Mouse (Mus musculus): ENCODE measurements around the gene Cryzl2. TPM values are rescaled to one million over a fixed set of nuclear protein-coding genes. Genes with fewer than 3 reads are reported as not detected.

Gene Cryzl2
- total RNA-seq, 2 experiments from 2014 or later, result 4.3 to 5.6 TPM

DNA sequence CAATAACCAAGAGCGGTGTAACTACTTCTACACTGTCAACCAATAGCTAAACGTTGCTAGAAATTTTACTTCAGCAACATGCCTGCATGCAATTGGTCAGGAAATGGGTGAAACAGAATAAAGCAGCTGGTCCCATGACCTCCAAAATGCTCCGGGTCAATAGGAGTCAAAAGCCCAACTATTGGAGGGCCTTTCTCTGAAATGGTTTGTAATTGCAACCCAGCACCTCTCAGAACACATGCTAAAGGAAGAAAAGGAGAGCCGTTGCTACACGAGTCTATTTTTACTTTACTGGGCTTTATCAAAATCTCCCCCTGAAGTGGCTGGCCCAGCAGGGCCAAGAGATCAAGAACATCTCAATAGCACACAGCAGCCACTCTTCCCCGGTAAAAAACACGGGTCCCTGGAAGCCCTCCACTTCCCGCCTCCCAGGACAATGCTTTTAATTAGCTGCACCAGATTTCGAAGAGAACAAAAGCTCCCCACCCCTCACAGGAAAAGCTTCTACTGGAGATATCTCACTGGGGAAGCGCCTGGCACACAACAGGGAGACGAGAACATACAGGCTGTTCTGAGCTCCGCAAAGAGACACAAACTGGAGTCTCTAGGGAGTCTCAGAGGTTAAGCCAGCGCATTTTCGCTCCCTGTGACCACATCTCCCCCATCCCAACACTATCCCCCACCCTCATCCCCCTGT, 15.2 kb upstream of the Cryzl2 start:
- DNase-seq (ENCODE audit: low spot score in 2 of 2), result peak in 1 of 2 experiments; percentile 11

- no peak for DNase-seq (ENCODE audit: low spot score in 2 of 2)
These were observed 14.4 kb upstream of the Cryzl2 start for GRCm38 (mm10) chr1:157443723-157444561.

- DNase-seq (ENCODE audit: low spot score in 2 of 2), result no peak
These were observed 13.6 kb upstream of the Cryzl2 start for GRCm38 (mm10) chr1:157444632-157445300.

DNA sequence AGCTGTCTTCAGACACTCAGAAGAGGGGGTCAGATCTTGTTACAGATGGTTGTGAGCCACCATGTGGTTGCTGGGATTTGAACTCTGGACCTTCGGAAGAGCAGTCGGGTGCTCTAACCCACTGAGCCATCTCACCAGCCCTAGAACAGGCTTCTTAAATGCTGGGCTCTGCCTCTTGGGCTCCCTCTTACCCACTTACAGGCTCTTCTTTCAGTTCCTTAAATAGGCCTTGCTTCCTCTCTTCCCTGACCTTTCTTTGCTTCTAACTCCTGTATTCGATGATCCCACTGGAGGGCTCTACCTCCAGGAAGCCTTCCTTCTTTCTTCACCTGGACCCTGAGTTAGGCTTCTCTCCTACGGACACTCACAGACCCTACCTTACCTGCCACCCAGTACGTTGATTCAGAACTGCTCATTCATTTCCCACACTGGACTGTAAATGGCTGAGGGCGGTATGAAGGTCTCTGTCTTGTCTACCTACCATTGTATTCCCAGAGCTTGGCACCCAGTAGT, 12.9 kb upstream of the Cryzl2 start:
- DNase-seq (ENCODE audit: low spot score in 2 of 2), result no peak

DNA sequence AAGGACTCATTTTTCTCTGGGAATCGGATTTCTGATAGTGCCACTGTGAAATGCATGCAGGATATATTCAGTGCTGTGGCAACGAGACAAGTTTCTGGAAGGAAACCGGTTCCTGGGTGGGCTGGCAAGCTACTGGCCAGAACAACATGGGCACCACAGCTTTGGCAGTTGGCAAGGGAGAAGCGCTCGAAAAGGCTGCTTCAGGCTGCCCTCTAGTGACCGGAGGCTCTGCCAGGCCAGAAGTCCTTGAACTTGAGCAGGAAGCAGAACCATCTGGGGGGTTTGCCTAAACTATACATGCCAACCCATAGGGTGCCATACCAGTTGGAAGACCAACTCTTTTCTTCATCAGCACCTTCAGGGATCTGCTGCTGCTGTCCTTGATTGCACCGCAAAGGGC, 12.1 kb upstream of the Cryzl2 start:
- DNase-seq (ENCODE audit: low spot score in 2 of 2), result peak in 1 of 2 experiments; percentile 59

DNA sequence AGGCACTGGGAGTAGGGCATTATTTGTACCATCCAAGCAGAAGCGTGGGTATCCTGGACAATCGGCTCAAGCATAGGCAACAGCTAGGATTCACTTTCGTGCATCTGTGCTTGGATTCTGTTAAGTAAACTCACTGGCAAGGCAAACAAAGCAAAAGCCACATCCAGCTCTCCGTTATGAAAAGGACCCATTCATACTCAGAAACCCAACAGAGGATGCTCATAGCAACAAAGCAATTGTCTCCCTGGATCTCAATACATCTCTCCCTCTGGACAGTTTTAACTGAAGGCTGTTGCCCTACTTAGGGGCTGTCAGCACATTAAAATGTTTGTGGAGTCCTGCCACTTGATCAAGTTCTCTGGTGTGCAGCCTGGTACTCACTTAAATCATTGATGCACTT, 11.2 kb upstream of the Cryzl2 start:
- DNase-seq (ENCODE audit: low spot score in 2 of 2), result no peak

- no peak for DNase-seq (ENCODE audit: low spot score in 2 of 2)
These were observed 10.1 kb upstream of the Cryzl2 start for GRCm38 (mm10) chr1:157448164-157448804.

- no peak for DNase-seq (ENCODE audit: low spot score in 2 of 2)
These were observed 9.6 kb upstream of the Cryzl2 start for GRCm38 (mm10) chr1:157448805-157449188.

- DNase-seq (ENCODE audit: low spot score in 2 of 2), result no peak
These were observed 8.8 kb upstream of the Cryzl2 start for GRCm38 (mm10) chr1:157449532-157449931.

DNA sequence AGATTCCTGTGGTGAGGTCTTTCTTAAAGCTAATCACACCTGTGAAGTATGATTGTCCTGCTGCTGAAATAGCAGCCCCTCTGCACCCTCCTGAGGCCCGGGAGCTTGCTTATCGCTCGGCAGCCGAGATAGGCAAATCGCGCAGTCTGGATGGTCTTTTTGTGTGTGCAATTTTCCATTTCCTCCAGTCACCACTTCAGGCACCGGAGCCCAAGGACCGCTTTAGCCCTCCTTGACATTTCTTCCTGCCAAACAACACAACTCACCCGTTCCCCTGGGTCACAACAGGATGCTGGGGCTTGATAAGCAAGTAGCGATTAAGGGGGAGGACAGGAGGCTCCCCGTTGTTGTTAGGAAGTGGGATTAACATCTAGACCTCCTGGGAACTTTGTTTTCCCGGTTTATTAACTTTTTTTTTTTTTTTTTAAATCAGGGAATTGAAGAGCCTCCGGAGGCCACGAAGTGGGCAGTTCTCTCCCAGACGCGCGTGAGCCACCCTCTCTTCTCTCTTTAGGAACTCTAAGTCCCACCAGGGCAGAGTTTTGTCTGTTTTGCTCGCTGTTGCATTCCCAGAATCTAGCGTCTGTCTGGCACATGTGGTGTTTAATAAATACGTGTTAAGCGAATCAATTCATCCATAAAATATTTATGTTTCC, 8.3 kb upstream of the Cryzl2 start:
- no peak for DNase-seq (ENCODE audit: low spot score in 2 of 2)

DNA sequence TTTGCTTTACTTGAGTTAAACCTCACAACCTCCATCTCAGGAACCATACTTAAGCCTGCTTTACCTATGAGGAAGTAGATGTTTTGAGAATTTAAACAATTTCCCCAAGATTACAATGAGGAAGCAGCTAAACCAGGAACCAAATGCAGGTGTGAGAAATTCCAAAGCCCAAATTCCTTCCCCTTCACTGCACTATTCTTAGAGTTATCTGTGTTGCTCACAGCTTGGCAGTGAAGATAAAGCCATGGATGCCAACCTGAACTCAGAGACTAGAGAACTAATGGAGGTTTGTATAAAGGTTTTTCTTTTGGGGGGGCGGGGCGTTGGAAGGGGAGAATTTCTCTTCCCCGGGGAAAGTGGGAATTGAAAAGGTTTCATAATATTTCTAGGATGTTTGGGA, 6.1 kb upstream of the Cryzl2 start:
- no peak for DNase-seq (ENCODE audit: low spot score in 2 of 2)

DNA sequence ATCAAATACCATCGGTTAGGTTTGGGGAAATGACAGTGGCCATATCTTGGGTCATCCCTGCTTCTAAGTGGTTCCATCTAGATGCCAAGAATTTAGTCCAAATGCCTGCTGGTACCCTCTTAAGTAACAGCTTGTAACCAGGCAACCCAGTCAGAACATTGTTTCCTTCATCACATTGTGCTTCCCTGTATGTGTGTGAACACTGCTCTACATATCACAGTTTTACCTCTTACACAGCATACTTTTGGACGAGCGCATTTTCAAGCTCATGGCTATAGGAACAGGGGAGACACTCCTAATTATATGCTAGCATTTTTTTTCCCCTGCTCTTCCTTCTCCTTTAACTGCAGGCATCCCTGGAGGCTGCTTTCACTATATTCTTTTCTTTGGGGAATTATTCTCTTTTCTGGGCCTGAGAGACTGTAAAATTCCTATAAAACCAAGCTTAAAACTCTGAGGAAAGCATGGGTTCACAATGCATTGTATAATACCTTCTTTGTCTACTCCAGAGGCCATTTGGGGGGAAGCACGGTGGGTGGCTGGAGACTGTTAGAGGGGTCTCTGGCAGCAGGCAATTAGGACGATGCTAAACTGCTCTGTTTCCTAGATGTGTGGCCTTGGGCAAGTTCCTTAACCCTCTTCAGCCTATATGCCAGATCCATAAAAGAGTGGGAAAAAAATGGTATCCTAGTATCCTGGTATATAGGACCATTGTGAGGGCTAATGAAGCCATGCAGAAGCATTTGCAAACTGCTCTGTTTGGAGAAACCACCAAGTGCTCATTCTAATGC, 5.4 kb upstream of the Cryzl2 start:
- DNase-seq (ENCODE audit: low spot score in 2 of 2), result no peak

GRCm38 (mm10) chr1:157454876-157455275, 3.5 kb upstream of the Cryzl2 start:
- no peak for DNase-seq (ENCODE audit: low spot score in 2 of 2)

DNA sequence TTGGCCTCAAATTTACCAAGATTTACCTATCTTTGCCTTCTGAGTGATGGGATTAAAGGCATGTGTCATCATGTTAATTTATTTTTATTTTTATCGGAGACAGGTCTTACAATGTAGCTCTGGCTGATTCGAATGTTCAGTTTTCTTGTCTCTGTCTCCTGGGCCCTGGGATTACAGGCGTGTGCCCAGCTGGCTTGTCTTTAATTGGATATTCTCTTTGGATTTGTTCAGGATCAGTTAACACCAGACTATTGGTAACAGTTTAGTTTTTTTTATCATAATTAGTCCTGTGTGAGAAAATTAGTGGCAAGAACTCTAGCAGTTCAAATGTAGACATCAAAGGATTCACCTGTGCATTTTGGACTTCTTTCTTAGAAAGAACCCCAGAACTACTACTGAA, 588 bp upstream of the Cryzl2 start:
- DNase-seq (ENCODE audit: low spot score in 2 of 2), result no peak

DNA sequence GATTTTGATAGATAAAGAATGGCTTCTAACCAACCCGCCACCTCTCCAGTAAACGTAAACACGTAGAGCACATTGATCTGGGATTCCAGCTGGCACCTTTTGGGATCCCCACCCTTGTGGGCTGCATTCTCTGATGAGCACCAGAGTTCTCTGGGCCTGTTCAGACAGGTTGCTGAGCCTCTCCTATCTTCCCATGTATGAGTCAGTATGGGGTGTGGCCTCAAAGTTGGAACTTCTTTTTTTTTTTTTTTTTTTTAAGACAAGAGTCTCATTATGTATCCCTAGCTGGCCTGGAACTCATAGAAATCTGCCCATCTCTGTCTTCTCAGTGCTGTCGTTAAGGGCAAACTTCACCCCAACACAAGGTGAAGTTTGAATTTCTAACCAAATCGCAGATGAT, 1.5 kb downstream of the Cryzl2 start:
- no peak for DNase-seq (ENCODE audit: low spot score in 2 of 2)

- no peak for DNase-seq (ENCODE audit: low spot score in 2 of 2)
These were observed 2.9 kb downstream of the Cryzl2 start for GRCm38 (mm10) chr1:157461276-157461675.

- DNase-seq (ENCODE audit: low spot score in 2 of 2), result no peak
These were observed 4.0 kb downstream of the Cryzl2 start for GRCm38 (mm10) chr1:157462336-157462735.

DNA sequence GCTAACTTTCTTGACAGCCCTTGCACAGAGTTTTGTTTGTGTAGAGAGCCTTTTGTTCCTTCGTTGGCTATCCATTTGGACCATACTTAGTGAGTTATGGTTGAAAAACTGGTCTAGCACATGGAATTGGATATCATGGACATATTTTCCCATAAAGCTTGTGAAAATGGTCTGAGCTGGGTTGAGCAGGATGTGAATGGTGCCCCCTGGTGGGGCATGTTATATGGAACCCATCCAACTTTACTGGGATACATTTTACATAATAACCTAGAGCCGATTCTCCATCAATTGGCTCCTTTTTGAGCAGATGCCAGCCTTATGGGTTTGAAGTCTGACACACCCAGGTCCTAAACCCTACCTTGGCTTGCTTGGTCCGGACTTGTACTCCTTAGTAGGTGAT, 6.8 kb downstream of the Cryzl2 start:
- peak in 1 of 2 experiments; percentile 40 for DNase-seq (ENCODE audit: low spot score in 2 of 2)

- no peak for DNase-seq (ENCODE audit: low spot score in 2 of 2)
These were observed 9.5 kb downstream of the Cryzl2 start for GRCm38 (mm10) chr1:157467866-157468265.
